Mouse (Mus musculus): ENCODE measurements around the gene Rbm25. TPM values are rescaled to one million over a fixed set of nuclear protein-coding genes. Genes with fewer than 3 reads are reported as not detected.

Gene Rbm25
- polyA plus RNA-seq, 2 experiments from 2014 or later = 420 to 458 TPM

GRCm38 (mm10) chr12:83651414-83651813, 20.4 kb downstream of the Rbm25 start:
- ATAC-seq = no peak

DNA sequence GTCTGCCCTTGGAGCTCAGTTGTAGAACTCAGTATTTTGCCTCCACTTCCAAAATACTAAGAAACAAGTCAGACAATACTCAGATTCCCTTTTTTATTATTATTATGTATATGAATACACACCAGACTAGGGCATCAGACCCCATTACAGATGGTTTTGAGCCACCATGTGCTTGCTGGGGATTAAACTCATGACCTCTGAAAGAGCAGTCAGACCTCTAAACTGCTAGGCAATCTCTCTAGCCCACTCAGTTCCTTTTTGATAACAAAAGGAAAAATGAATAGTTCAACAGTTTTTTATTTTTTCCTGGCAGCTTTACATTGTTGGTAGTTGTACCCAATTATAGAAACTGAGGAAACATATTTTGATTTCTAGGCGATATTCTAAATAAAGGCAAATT, 54.4 kb downstream of the Rbm25 start:
- ATAC-seq = no peak

GRCm38 (mm10) chr12:83686575-83687350, 55.7 kb downstream of the Rbm25 start:
- ATAC-seq = no peak

DNA sequence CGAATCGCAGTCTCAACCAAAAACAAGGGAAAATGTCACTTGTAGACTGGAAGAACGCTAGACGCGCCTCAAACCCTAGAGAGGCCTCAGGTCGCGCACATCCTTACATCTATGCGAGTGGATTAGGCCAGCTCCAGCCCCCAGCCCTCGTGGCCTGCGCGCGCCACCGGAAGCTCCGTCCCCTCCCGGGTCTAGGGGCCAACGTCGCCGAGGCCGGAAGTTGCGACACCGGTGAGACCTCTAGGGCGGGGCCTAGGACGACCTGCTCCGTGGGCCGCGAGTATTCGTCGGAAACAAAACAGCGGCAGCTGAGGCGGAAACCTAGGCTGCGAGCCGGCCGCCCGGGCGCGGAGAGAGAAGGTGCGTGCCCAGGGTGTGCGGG, 56.9 kb downstream of the Rbm25 start, which contains the start of gene Psen1:
TSS of gene Psen1 (plus strand) at position 219 of the 382 bp plus-strand sequence.
- ATAC-seq = peak; percentile 93

DNA sequence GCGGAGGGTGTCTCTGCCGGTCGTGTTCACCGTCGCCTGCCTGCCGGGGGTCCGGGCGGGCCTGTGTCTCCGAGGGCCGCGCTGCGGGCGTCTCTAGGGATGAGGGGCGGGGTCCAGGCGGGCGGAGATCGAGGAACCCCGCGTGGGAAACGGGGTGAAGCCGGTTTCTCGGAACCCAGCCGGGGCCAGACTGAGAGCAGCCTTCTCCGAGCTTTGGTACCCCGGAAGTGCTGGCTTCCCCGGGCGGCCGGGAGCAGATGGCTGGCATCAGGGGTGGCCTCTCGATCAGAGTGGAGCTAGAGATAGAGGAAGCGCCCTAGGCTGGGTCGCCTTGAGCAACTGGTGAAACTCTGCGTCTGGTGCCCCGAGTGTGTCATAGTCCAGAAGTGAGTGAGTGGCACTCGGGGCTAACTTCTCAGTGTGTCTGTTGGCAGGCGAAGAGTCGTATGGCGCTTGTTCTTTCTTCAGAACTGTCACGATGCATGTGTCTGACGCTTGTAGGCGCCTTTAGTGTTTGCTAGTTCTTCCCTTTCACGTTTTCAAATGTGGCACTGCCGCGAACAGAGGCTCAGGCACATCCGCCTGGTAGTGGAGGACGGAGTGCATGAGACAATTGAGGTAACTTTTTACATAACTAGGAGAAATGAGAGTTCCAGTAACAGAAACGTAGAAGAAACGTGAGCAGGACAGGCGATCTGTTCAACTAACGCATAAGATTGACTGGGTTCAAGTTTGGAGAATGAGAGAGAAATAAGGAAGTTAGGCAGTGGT, 57.5 kb downstream of the Rbm25 start:
- peak; percentile 50 for ATAC-seq

DNA sequence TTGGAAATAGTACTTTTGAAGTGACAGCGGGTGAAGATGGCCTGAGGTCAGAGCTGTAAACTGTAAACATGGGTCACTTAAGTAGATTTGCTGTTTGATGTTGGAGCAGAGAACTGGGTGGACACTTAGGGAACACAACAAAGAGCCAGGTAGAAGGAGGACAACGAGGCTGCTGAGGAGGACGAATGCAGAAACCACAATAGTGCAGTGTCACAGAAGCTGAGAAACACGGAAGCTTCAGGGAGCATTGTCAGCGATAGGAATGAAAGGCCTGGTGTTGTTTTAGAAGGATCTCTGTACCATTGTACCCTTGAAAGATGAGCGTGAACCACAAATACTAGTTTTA, 58.0 kb downstream of the Rbm25 start:
- ATAC-seq = no peak

DNA sequence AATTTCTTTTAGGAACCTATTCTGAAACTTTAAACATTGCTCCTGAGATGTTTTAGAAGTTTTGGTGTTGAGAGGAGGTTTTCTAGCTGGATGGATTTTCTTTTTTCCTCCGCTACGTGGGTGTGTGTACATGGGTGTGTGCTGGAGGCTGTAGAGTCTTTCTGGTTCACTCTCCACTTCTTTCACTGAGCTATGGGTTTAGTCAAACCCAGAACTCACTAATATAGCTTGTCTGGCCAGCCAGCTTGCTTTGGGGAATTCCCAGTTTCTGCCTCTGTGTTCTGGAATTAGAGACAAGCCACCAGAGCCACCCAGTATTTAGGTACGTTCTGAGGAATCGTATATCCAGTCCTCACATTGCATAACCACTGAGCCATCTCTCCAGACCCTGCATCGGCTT, 63.0 kb downstream of the Rbm25 start:
- ATAC-seq = no peak

DNA sequence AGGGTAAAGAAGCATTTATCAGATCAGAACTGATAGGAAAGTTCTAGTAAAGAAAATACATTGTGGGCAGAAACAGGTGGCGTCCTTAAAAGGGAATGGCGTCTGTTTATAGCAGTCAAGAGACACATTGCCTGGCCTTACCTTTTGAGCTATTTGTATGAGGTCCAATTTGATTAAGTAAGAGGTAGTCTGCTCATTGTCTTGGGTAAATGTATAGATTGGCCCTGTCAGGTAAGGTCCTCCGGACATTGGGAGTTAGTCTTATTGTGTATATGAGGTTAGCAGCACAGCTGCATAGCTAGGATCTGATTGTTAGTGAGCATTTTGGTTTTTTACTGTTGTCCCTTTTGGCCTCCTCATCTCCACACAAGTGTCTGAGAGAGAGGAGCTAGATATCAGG, 63.6 kb downstream of the Rbm25 start:
- no peak for ATAC-seq

DNA sequence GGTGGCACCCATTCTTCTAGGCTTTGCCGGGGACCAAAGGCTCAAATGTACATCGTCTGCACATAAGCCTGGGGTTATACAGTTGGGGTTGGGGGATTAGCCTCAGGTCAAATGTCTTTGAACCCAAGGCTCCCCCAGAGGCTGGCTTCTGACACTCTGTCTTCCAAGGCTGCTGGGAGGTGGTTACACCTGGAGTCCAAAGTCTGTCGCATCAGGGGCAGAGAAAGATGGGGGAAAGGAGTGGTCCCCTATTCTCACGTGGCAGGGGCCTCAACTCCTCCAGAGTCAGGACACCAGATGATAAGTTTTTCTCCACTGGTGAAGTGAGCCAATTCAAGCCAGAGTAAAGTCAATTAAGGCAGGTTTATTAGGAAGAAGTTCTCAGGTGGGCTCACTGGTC, 67.6 kb downstream of the Rbm25 start:
- no peak for ATAC-seq

- no peak for ATAC-seq
Measured at GRCm38 (mm10) chr12:83701608-83702007, 70.6 kb downstream of the Rbm25 start.

DNA sequence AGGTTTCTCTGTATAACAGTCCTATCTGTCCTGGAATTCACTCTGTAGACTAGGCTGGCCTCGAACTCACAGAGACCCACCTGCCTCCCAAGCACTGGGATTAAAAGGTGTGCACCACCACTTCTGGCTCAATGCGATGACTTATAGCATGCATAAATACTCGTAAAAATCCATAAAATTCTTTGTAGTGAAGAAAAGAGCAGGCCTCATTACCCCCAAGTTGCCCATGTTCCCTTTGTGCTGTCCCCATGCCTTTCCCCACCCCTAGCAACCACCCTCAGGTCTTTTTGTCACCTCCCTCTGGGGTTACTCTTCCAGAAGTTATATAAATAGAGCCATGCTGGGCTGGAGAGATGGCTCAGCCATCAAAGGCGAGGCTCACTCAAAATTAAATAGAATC, 71.8 kb downstream of the Rbm25 start:
- no peak for ATAC-seq

DNA sequence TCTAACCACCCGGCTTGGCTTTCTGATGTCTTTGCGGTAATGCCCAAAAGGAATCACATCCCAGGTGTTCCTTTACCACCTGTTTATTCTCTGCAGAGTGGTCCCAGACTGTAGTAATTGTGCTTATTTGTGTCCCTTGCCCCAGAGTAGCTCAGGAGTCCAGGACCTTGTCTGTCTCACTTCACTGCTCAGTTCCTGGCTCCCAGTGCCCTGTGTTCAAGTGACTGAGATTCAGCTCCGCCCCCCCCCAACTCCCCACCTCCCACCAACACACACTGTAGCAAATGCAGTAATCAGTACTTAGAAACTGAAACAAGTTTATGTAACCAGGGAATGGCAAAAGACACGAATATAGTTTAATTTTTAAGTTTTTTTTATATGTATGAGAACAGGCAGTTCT, 75.9 kb downstream of the Rbm25 start:
- no peak for ATAC-seq

GRCm38 (mm10) chr12:83708160-83709092, 77.4 kb downstream of the Rbm25 start:
- no peak for ATAC-seq

GRCm38 (mm10) chr12:83709934-83710333, 78.9 kb downstream of the Rbm25 start:
- no peak for ATAC-seq

GRCm38 (mm10) chr12:83713749-83714148, 82.7 kb downstream of the Rbm25 start:
- peak; percentile 63 for ATAC-seq

- ATAC-seq = no peak
Measured at GRCm38 (mm10) chr12:83716416-83717184, 85.6 kb downstream of the Rbm25 start.

GRCm38 (mm10) chr12:83719431-83719830, 88.4 kb downstream of the Rbm25 start:
- ATAC-seq = no peak

DNA sequence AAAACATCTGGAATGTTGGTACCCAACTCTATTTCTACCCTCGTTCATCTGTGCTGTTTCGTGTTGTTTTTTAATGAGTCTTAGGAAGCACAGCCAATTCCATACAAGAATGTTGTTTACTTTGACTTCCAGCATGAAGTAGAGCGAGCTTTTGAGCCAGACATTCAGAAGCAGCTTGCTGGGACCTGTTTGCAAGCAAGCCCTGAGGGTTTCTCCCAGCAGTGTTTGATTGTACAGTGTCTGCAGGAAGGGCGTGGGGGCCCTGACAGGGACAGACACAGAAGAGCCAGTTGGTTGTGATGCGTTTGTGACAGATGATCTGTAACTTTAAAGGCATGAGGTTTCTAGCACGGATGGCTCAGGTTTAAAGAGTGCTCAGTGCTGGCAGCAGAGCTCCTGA, 90.2 kb downstream of the Rbm25 start:
- no peak for ATAC-seq

GRCm38 (mm10) chr12:83723037-83723436, 92.0 kb downstream of the Rbm25 start:
- ATAC-seq = no peak

DNA sequence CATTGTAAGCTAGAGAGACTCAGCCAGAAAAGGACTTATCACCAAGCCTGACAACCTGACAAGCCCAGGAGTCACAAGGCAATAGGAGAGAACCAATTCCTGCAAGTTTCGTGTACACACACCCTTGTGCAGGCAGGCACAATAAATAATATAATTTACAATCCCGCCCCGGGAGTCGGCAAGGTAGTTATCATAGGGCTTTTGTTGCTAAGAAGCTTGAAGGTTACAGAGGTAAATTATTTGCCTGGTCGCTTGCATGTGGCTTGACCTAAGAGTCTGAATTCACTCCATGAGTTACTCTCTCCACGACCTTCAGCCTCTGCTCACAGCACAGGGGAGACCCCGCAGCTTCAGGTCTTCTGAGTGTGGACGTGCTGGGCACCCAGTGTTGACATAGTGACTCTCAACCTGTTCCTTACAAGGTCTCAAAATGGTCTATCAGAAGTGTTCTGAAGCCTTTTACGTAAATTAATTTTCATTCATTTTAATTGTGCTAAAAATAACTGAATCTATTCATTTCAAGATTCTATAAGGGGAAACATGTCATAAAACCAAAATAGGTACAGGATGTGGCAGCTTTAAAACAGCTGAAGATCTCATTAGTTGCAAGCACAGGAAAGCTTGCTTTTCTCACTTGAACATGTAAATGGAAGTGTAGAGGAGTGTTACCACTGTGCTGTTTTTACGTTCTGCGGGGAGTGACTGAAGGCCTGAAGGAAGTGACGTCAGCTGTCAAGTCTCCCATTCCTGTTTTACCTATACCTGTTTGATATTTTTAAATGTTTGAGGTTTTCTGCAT, 95.7 kb downstream of the Rbm25 start:
- peak; percentile 34 for ATAC-seq

DNA sequence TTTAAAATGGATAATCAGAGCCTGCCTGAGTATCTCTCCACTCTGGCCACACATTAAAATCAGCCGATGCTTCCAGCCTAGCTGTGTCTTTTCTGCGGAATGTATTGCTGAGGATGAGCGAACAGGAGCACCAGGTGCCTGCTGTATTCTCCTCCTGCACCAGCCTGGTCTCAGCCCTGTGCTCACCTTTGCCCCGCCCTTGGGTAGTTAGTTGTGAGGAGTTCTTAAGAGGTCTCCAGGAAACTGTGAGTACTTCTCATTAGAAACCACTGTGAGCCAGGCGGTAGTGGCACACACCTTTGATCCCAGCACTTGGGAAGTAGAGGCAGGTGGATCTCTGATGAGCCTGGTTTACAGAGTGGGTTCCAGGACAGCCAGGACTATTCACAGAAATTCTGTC, 101.2 kb downstream of the Rbm25 start:
- no peak for ATAC-seq
